Mouse (Mus musculus) 3T3-L1 (cell line): ENCODE results near the gene Ttll7.

Experiments
- DNase-seq: peaks from one replicate; pipeline ENCODE4 v3.0.0-alpha.2; 2015; ENCODE audit warnings: low read depth, low spot score

Ttll7 gene

GRCm38 (mm10) chr3:146994670-146995415 lies 142.7 kb downstream of the Ttll7 start:
- DNase-seq = no peak

GRCm38 (mm10) chr3:146999148-146999547 lies 147.0 kb downstream of the Ttll7 start:
- no peak for DNase-seq

GRCm38 (mm10) chr3:147000963-147001362 lies 148.8 kb downstream of the Ttll7 start:
- no peak for DNase-seq

- no peak for DNase-seq
Measured at GRCm38 (mm10) chr3:147001557-147001956, 149.4 kb downstream of the Ttll7 start.

- DNase-seq = no peak
Measured at GRCm38 (mm10) chr3:147016506-147016905, 164.3 kb downstream of the Ttll7 start.

GRCm38 (mm10) chr3:147019506-147019905 lies 167.3 kb downstream of the Ttll7 start:
- DNase-seq = no peak

GRCm38 (mm10) chr3:147026248-147026647 lies 174.1 kb downstream of the Ttll7 start:
- DNase-seq = no peak

GRCm38 (mm10) chr3:147028382-147028781 lies 176.2 kb downstream of the Ttll7 start:
- no peak for DNase-seq

- DNase-seq = no peak
Measured at GRCm38 (mm10) chr3:147029718-147030117, 177.6 kb downstream of the Ttll7 start.

- DNase-seq = peak; percentile 8
Measured at GRCm38 (mm10) chr3:147030266-147030880, 178.2 kb downstream of the Ttll7 start.
